Mouse (Mus musculus): ENCODE results near the gene Adgrf1.

- TF ChIP-seq POLR2A (IDR thresholded peaks at IDR 0.05; ENCODE audit: low read depth, low read length) (no peak), E2F4 (IDR thresholded peaks at IDR 0.05; ENCODE audit: insufficient replicate concordance, low read depth, low read length) (no peak), CTCF (conservative IDR thresholded peaks at IDR 0.05 in 1 of 2, IDR thresholded peaks at IDR 0.05 in 1 of 2; ENCODE audit: low read depth in 2 of 2, low read length in 2 of 2) (no peak), GABPA (IDR thresholded peaks at IDR 0.05; ENCODE audit: insufficient replicate concordance, low read depth, low read length) (no peak), MAX (IDR thresholded peaks at IDR 0.05; ENCODE audit: low read length) (no peak), UBTF (IDR thresholded peaks at IDR 0.05; ENCODE audit: low read depth, low read length) (no peak), USF2 (conservative IDR thresholded peaks at IDR 0.05; ENCODE audit: low read depth, low read length) (no peak), MXI1 (IDR thresholded peaks at IDR 0.05; ENCODE audit: low read depth, low read length) (no peak), NRF1 (IDR thresholded peaks at IDR 0.05; ENCODE audit: low read depth, low read length) (no peak), ZC3H11A (IDR thresholded peaks at IDR 0.05; ENCODE audit: low read depth, low read length) (no peak), TCF12 (IDR thresholded peaks at IDR 0.05; ENCODE audit: low read depth, low read length) (no peak), MEF2A (IDR thresholded peaks at IDR 0.05; ENCODE audit: borderline replicate concordance, low read depth, low read length) (no peak), USF1 (IDR thresholded peaks at IDR 0.05; ENCODE audit: low read depth, low read length) (no peak)
These were observed 5.4 kb upstream of the Adgrf1 start for GRCm38 (mm10) chr17:43264739-43265138.
